Mouse (Mus musculus) subcutaneous adipose tissue, adult 2 months (tissue): ENCODE measurements around the gene Kmt2b. TPM values are rescaled to one million over a fixed set of nuclear protein-coding genes. Genes with fewer than 3 reads are reported as not detected.

Experiments
- polyA plus RNA-seq: library from polyadenylated mRNA; depleted of rRNA; stranded (reverse); fragments of >200 nt; gene quantifications from 2 replicates; pipeline ENCODE4 v1.2.3, GENCODE M21; 2012; ENCODE audit warnings: low replicate concordance; rRNA removed

The Kmt2b gene
- 35.0 and 59.6 TPM in 2 replicates for polyA plus RNA-seq

DNA sequence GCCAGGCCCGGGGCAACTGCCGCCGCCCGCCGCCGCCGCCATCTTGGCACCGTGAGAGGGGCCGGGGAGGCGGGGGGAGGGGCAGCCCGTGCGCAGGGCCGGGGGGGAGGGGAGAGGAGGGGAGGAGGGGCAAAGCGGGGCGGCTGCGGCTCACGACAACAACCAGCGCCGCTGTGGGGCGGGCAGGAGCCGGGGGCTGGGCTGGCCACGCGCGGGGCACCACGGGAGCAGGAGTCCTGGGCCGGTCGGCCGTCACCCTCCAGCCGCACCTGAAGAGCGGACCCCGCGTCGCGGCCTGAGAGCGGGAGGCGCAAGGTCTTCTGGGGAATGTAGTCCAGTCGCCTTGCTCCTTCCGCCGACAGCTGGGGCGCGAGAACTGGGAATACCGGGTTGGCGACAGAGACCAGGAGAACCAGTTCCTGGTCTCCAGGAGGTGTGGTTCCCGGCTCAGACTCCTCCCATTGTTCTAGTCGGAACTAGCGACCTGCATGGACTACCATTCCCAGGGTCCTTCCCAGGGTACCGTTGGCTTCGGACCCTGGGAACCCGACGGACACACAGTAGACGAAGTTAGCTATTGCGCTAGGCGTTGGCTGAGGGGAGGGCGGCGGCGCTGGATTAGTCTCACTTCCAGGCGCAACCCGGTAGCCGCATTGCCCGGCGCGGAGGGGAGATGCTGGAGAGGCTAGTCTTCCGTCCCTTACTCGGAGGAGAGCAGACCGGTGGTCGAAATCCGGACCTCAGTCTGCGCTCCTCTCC is at the start of gene Kmt2b:
Gene Kmt2b, minus strand, starts transcription at position 51 of the 759 bp plus-strand sequence.

DNA sequence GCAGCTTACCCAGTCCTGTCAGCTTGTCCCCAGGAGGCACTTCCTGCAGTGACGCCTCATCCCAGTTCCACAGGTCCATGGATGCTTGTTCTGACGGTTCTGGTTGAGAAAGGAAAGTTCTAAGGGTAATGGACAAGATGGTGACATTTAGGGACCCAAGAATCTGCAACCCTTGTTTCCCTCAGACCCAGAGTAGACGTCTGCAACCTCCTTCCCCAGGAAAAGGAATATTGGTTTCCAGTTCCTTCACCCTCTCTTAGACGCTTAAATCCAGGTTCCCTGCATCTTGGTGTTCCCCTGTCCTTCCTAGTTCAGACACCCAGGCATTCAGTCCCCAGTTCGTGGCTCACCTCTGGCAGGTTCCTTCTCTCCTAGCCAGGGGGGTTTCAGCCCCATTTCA is 47.2 kb upstream of the Kmt2b start, which contains the start of gene Etv2:
Gene Etv2, minus strand, starts transcription at position 101 of the 400 bp plus-strand sequence.

DNA sequence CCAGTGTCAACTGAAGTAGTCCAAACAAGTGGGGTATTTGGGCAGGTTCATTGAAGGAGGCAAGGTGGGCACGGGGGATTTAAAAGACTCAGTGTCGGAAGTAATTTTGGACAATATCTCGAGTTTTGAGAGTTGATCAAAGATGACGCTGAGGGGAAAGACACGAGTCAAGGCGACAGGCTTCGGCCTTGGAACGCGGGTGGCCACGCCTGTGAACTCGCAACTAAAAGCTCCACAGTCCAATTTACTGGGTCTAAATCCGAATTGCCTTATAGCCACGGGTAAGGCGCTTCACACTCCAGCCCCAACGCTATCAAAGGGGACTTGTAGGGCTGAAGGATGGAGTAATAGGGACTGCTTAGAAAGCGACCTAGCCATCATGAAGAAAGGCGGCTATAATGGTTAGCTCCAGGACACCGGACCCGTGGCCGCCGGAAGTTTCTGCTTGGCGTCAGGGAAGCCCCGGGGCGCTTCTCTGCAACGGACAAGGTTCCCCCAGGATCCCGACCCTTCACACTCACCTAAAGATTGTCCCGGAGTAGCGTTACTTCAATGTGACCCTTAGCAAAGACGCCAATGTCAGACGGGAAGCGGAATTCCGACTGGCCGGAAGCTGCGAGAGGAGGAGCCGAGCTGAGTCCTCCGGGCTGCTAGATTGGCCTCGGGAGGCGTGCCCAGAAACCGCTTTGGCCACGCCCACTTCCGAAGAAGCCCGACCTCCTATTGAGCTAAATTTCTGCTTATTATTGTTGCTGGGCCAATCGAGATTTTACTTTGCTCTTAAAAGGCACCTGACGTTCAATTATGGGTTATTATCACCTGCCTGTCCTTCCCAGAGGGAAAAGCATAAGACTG is 37.2 kb upstream of the Kmt2b start, which contains the start of gene Cox6b1:
Gene Cox6b1, minus strand, starts transcription at position 622 of the 855 bp plus-strand sequence.

DNA sequence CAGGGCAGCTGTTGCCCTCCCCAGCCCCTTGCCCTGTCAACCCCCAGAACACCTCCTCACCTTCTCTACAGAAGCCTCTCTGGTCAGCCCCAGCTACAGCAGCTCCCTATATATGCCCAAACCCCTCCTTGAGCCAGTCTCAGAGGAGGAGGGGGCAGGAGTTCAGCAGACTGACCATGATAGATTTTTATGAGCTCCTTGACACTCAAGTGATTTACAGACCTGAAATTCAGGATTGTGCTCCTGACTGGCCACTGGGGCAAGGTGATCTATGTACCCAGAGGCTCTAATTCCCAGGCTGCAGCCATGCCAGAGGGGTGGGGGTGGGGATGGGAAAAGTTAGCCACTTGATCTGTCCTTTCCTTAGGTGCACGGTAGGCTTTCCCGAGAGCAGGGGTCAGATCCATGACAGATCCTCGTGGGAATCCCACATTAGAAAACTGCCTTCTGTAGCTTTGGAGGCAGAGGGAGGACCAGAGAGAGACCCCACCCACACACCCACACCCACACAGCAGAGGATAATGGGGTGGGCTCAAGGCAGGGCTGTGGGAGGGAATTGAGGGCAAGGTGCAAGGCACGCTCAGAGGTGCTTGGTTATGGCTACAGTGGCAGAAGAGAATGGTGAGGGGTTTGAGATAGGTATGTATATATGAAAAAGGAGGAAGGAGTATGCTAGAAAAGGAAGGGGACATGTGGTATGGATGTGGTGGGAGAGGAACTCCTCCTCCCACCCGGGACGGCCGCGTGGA is 24.3 kb upstream of the Kmt2b start, which contains the start of gene Upk1a:
Gene Upk1a, minus strand, starts transcription at position 194 of the 749 bp plus-strand sequence.

DNA sequence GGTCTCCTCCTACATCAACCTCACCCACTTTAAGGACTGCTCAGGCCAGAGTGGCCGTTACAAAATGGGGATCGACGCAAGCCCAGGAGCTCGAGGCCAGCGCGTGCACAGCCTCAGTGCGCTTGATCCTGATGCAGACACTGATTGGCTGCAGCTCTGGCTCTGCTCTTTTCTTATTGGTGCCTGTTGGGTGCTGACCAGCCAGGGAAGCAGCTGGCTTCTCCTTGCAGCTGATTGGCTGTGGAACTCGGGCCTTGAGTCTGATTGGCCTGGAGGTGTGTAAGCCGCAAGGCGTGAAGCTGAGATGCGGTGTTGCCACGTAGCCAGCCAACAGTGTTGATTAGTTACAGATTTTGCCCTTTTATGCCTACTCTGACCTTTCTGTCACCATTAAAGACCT is 10.3 kb upstream of the Kmt2b start, which contains the start of gene Zbtb32:
Gene Zbtb32, minus strand, starts transcription at position 124 of the 400 bp plus-strand sequence.

DNA sequence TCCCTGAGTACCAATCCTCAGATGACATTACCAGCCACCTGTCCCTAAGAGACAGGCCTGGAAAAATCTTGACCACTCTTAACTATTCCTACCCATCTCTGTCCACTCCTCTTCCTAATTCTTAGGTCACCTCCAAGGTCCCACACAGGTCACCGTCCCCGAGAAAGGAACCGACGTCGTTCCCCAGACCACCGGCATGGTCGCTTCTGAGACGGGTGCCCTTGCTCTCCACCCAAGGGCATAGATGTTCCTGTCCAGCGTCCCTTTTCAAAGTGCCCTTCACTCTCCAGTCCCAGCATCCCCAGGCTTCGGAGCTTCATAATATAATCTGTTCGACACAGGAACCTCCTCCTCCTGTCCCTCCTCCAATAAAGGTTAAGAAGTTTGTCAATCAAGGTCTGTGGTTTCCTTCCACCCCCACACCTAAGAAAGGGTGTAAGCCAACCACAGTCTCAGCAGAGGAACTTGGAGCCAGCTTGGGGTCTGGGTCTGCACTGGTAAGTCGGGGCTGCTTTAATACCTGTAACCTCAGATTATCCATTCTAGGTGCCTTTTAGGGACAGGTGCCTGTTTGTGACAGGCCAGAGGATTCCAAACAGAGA is 23.5 kb downstream of the Kmt2b start, which contains the start of gene Igflr1:
Gene Igflr1, plus strand, starts transcription at position 458 of the 602 bp plus-strand sequence.

DNA sequence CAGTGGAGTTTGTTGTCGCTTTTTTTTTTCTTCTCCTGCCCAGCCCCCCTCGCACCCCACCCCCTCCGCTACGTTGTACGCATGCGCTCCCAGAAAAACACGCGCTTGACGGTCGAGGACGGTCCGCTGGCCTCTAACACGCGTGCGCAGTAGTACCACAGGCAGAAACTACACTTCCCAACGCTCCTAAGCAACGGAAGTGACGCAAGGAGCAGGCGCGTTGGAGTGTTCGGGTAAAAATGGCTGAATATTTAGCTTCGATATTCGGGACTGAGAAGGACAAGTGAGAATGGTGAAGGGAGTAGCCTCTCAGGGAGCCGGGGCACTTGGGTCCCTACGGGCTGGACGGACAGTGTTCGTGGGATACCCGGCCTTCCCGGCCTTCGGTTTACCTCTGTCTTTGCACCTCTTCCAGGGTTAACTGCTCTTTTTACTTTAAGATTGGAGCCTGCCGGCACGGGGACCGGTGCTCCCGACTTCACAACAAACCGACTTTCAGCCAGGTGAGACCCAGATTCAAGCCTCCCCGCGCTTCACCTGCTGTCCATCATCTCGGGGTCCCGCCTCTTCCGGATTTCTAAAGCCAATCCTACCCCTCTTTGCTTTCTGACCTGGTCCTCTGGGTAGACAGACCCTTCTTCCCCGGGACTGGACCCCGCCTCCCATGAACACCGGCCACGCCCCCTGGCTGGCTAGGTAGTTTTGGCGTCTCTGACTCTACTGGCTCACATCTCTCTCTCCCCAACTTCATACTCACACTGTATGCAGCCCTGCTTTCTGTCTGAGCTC is 25.2 kb downstream of the Kmt2b start, which contains the start of the genes U2af1l4, Gm49396 and Psenen:
Gene U2af1l4, plus strand, starts transcription at position 185 of the 789 bp plus-strand sequence.
Gene Gm49396, plus strand, starts transcription at position 228 of the 789 bp plus-strand sequence.
Gene Psenen, minus strand, starts transcription at position 511 of the 789 bp plus-strand sequence.

DNA sequence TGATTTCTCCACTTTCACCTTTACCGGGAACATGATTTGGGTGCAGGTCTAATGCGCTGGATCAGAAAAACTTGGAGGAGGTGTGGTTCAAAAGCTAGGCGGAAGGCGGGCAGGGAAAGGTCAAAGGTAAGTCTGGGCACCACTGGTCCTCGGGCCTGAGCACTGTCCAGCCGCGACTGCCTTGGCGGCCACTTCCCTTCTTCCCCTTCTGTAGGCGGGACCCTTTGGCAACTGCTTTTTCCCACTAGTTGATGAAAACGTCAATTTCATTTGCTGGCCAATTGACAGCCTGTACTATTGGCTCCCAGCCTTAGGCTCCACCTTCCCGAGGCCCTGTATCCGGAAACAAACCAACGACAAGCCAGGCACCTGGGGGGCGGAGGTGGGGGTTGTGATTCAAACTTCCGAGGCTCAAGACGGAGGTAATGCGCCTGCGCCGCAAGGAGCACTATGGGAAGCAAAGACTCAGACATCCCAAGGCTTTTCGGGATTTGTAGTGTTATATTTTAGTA is 29.0 kb downstream of the Kmt2b start, which contains the start of gene Lin37:
Gene Lin37, minus strand, starts transcription at position 396 of the 512 bp plus-strand sequence.

DNA sequence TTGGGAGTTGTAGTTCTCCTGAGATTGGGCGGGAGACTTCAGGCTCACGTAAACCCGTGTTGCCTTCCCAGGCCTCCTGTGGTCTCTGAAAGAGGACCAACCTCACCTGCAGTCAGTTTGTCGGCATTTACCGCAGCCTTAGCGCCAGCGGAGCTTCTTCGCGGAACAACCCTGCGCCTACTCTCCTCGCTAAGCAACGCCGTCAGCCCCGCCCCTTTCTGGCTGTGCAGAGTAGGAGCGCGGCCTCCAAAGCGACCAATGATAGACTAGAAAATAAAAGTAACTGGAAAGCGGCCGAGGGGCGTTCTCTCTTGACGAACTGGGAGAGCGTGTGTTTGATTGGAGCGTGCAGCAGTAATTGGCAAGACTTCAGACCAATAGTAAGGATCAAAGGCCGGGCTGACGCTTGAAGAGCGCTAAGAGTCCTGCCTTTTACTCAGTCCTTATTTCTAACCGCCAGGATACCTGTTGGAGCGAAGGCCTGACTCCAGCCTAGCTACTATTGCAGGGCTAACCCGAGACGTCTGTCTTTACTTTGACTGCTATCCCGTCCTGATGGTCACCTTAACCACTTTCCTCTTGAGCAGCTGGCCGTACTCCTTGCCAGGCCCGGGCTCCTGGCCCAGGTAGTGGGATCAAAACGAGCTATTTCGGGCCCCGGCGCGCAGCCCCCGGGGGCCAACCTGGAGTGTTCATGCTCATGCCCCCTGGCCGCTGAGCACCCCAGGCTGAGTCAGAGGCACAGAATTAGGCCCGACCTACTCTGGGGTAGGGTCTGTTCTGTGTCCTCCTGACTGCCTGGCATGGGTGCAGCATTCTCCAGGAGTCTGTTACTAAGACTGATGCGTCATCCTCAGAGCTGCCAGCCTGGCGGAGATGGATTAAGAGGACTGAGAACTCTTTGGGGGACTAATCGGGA is 36.2 kb downstream of the Kmt2b start, which contains the start of the genes Hspb6 and Proser3:
Gene Hspb6, plus strand, starts transcription at position 77 of the 919 bp plus-strand sequence.
Gene Proser3, minus strand, starts transcription at position 198 of the 919 bp plus-strand sequence.

DNA sequence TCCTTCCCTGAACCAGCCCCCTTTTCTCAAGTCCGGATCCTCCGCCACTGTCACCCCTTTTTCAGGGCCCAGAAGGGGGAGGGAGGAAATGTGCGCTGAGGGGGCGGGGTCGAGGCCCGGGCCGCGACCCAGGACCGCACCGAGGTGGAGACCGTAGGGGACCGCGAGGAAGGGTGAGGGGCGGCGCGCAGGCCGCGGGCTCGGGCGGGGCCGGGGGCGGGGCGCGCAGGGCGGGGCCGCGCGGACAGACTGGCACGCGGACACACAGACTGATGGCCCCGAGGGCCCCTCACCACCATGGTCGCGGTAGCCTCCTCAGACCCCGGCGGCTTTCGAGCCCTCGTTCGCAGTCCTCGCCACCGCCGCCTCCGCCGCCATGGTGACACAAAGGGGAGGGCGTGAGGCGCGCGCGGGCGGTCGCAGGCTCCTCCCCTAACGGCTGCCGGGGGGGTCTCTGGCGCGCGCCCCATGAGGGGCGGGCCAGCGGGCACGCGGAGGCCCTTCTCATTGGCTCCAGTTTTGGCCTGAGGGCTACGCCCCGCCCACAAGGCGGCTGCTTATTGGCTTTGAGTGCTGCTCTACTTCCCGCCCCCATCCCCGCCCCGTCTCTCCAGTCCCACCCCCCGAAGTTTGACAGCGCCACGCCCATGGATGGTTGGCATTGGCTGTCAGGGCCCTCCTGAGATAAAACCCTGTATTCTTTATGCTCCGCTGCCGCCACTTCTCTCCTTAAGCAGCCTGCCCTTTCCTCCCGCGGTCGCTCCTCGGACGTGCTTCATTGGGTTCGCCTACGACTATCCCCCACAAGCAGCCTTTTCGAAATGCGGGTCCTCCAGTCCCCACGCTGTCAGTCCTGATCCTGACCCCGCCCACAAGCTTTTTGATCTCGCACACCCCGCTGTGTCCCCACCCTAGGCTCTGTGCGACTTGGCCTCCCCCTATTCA is 53.6 kb downstream of the Kmt2b start, which contains the start of gene Arhgap33:
Gene Arhgap33, minus strand, starts transcription at position 428 of the 945 bp plus-strand sequence.

Other genes starting within 250 kb of the Kmt2b start
- 3.1 and 19.7 TPM in 2 replicates for gene Lrfn3, start 226.0 kb downstream of the Kmt2b start, polyA plus RNA-seq
- gene Tyrobp, start 175.0 kb downstream of the Kmt2b start, polyA plus RNA-seq: 182 and 372 TPM in 2 replicates
- gene Hcst, start 168.9 kb downstream of the Kmt2b start, polyA plus RNA-seq: 11.1 and 15.3 TPM in 2 replicates
- gene Nfkbid, start 167.0 kb downstream of the Kmt2b start, polyA plus RNA-seq: 3.1 and 5.5 TPM in 2 replicates
- 2.5 and 7.0 TPM in 2 replicates for gene Aplp1, start 143.2 kb downstream of the Kmt2b start, polyA plus RNA-seq
- gene Kirrel2, start 131.0 kb downstream of the Kmt2b start, polyA plus RNA-seq: not detected in 2 replicates
- gene Nphs1, start 130.4 kb downstream of the Kmt2b start, polyA plus RNA-seq: not detected in 2 replicates
- not detected in 2 replicates for gene Prodh2, start 95.1 kb downstream of the Kmt2b start, polyA plus RNA-seq
- gene Arhgap33, start 53.7 kb downstream of the Kmt2b start, polyA plus RNA-seq: 7.3 and 17.1 TPM in 2 replicates
- gene Hspb6, start 36.5 kb downstream of the Kmt2b start, polyA plus RNA-seq: 65.4 and 90.8 TPM in 2 replicates
- 4.1 and 17.2 TPM in 2 replicates for gene Proser3, start 36.4 kb downstream of the Kmt2b start, polyA plus RNA-seq
- gene Lin37, start 28.9 kb downstream of the Kmt2b start, polyA plus RNA-seq: 32.9 and 36.6 TPM in 2 replicates
- 56.7 and 69.3 TPM in 2 replicates for gene U2af1l4, start 25.4 kb downstream of the Kmt2b start, polyA plus RNA-seq
- gene Gm49396, start 25.4 kb downstream of the Kmt2b start, polyA plus RNA-seq: 1.4 and 3.1 TPM in 2 replicates
- 135 and 167 TPM in 2 replicates for gene Psenen, start 25.1 kb downstream of the Kmt2b start, polyA plus RNA-seq
- gene Igflr1, start 23.3 kb downstream of the Kmt2b start, polyA plus RNA-seq: 3.8 and 6.8 TPM in 2 replicates
- 0.92 and 1.1 TPM in 2 replicates for gene Zbtb32, start 10.2 kb upstream of the Kmt2b start, polyA plus RNA-seq
- 2.8 and 21.0 TPM in 2 replicates for gene Upk1a, start 24.1 kb upstream of the Kmt2b start, polyA plus RNA-seq
- gene Cox6b1, start 37.4 kb upstream of the Kmt2b start, polyA plus RNA-seq: 647 and 1,156 TPM in 2 replicates
- not detected in 2 replicates for gene Etv2, start 47.1 kb upstream of the Kmt2b start, polyA plus RNA-seq
- 47.6 and 62.6 TPM in 2 replicates for gene Rbm42, start 61.6 kb upstream of the Kmt2b start, polyA plus RNA-seq
- 11.8 and 17.8 TPM in 2 replicates for gene Haus5, start 76.3 kb upstream of the Kmt2b start, polyA plus RNA-seq
- not detected in 2 replicates for gene Pmis2, start 82.9 kb upstream of the Kmt2b start, polyA plus RNA-seq
- gene 2200002J24Rik, start 110.2 kb upstream of the Kmt2b start, polyA plus RNA-seq: not detected in 2 replicates
- 0.39 TPM in 1 of 2 replicates, not detected in the other for gene Atp4a, start 123.5 kb upstream of the Kmt2b start, polyA plus RNA-seq
- gene Tmem147, start 140.8 kb upstream of the Kmt2b start, polyA plus RNA-seq: 254 and 273 TPM in 2 replicates
- not detected in 2 replicates for gene Gapdhs, start 155.0 kb upstream of the Kmt2b start, polyA plus RNA-seq
- 10.8 and 36.4 TPM in 2 replicates for gene Sbsn, start 162.7 kb upstream of the Kmt2b start, polyA plus RNA-seq
- gene Dmkn, start 175.0 kb upstream of the Kmt2b start, polyA plus RNA-seq: 8.6 and 10.7 TPM in 2 replicates
- gene Krtdap, start 199.2 kb upstream of the Kmt2b start, polyA plus RNA-seq: 0.51 and 2.0 TPM in 2 replicates
- 27.4 and 105 TPM in 2 replicates for gene Ffar2, start 235.0 kb upstream of the Kmt2b start, polyA plus RNA-seq